Mouse (Mus musculus) small intestine, adult 2 months (tissue): Measurements from ENCODE around the gene Morf4l1. TPM values are rescaled to one million over a fixed set of nuclear protein-coding genes. Genes with fewer than 3 reads are reported as not detected.

Source experiments
- H3K27ac ChIP-seq: fragments of 200-500 bp; 2 replicates; pipeline ENCODE4 v1.5.1; 2012; ENCODE audit warnings: low read depth, low read length, control low read depth, inconsistent platforms; ENCODE audit not compliant: insufficient read depth
- H3K27me3 ChIP-seq: fragments of 200-500 bp; 2 replicates; pipeline ENCODE4 v1.6.1; 2012; ENCODE audit warnings: mild to moderate bottlenecking, moderate library complexity, low read length, inconsistent platforms; ENCODE audit not compliant: control insufficient read depth, insufficient read depth
- H3K36me3 ChIP-seq: fragments of 200-500 bp; 2 replicates; pipeline ENCODE4 v1.6.1; 2012; ENCODE audit warnings: mild to moderate bottlenecking, low read length, control low read depth, inconsistent platforms; ENCODE audit not compliant: control insufficient read depth, insufficient read depth
- H3K4me1 ChIP-seq: fragments of 200-500 bp; 2 replicates; pipeline ENCODE4 v1.6.1; 2012; ENCODE audit warnings: low read length, inconsistent platforms, mixed read lengths; ENCODE audit not compliant: control insufficient read depth, insufficient read depth, insufficient read length
- H3K4me3 ChIP-seq: fragments of 200-500 bp; 2 replicates; pipeline ENCODE4 v1.5.1; 2012; ENCODE audit warnings: low read depth, mild to moderate bottlenecking, control low read depth, inconsistent platforms, low read length, moderate library complexity
- CTCF ChIP-seq: fragments of 200-500 bp; IDR thresholded peaks from 2 replicates; pipeline ENCODE4 v1.5.1; 2012; ENCODE audit warnings: low read depth, mild to moderate bottlenecking, control low read depth, inconsistent platforms, low read length, moderate library complexity, mixed read lengths; ENCODE audit not compliant: insufficient replicate concordance, insufficient read length; ENCODE audit errors: extremely low read depth
- POLR2A ChIP-seq: fragments of 200-500 bp; IDR thresholded peaks from 2 replicates; pipeline ENCODE4 v1.6.1; 2012; ENCODE audit warnings: low read depth, mild to moderate bottlenecking, control low read depth, inconsistent platforms, low read length, moderate library complexity
- WGBS: fragments of 180-500 bp; shearing (Covaris S2); methylation state at CpG from one replicate; pipeline ENCODE4 v1.1.7; 2018; 5-methylcytosine and 5-hydroxymethylcytosine counted together
- polyA plus RNA-seq: library from polyadenylated mRNA; depleted of rRNA; stranded (reverse); fragments of >200 nt; gene quantifications from 2 replicates; pipeline ENCODE4 v1.2.3, GENCODE M21; 2012

The Morf4l1 gene
- polyA plus RNA-seq, 1 experiment: 21.0 TPM

DNA sequence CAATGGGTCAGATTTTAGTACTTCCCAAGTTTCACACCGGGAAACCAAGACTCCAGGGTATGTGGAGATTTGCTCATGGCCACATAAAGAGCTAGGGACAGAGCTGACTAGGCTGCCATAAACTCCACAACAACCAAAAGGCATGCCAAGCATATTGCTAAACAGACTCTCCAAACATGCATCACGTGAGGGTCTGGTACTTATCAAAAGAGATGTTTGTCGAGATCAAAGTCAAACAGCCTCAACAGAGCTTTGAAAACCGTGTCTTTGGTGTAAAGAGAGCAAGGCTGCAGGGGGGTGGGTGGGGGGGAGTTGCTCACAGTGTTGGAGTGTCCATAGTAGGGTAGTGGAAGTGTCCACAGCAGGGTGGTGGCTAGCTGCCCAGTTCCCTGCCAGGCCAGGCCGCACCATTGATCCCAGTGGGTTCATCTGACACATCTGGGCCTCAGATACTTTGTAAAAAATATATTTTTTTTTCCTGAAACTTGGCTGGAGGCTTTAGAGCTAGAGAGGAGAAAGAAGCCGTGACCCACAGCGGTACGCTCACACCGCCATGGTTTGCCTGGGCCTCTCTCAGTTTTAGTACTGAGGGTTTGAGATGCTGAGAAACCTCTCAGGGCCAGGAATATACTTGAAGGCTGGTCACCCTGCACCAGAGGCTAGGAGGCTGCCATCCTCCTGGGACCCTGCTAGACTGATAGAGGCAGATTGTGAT, 21.5 kb upstream of the Morf4l1 start:
- Histone ChIP-seq H3K4me1 (no peaks in the 10 kb centered on the region), H3K27me3 (no peaks in the 10 kb centered on the region), H3K27ac (no peak overlapping the region), H3K36me3 (no peaks in the 10 kb centered on the region), H3K4me3 (no peak overlapping the region)
- 59% methylated on average over 9 of the region's 9 CpGs for WGBS
- TF ChIP-seq CTCF (no peak), POLR2A (no peak)

GRCm38 (mm10) chr9:90135466-90135865, 20.9 kb upstream of the Morf4l1 start:
- Histone ChIP-seq H3K36me3 (no peaks in the 10 kb centered on the region), H3K27me3 (no peaks in the 10 kb centered on the region), H3K27ac (no peak overlapping the region), H3K4me3 (no peak overlapping the region), H3K4me1 (no peaks in the 10 kb centered on the region)
- WGBS: 78% methylated on average over 8 of the region's 8 CpGs
- TF ChIP-seq CTCF (peak; percentile 14; the same call in 1 of the 2 replicates), POLR2A (no peak)

- Histone ChIP-seq H3K27me3 (no peaks in the 10 kb centered on the region), H3K4me3 (no peak overlapping the region), H3K4me1 (no peaks in the 10 kb centered on the region), H3K36me3 (no peaks in the 10 kb centered on the region), H3K27ac (no peak overlapping the region)
- TF ChIP-seq POLR2A (no peak), CTCF (no peak)
- WGBS: 51% methylated on average over 7 of the region's 7 CpGs
Measured at GRCm38 (mm10) chr9:90133562-90134355, 19.2 kb upstream of the Morf4l1 start.

DNA sequence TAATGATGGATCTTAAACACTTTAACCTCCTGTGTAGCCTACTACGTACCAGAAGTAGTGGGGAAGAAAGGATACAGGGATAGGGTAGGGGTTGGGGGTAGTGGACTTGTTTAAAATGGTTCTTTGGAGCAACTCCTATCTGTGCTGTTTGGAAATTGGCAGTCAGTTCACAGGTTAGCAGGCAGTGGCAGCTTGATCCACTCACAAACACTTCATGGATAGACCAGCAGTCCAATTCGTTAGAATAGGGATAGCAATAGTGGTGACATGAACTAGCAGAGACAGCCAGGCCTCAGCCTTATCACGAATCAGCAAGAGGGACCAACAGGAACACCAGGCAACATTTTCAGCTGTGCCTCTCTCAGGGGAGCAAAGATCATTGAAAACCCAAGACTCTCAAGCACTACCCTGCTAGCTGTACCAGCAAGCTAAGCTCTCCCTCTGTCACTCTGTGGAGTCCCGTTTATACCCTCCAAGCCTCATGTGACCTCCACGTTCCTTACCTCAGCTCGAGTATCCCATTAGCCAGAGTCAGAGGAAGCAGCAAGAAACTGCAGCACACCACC, 14.1 kb upstream of the Morf4l1 start:
- 81% methylated on average over 6 of the region's 6 CpGs for WGBS
- H3K27me3 ChIP-seq: no peaks in the 10 kb centered on the region

GRCm38 (mm10) chr9:90127146-90127545, 12.6 kb upstream of the Morf4l1 start:
- no peaks in the 10 kb centered on the region for H3K36me3 ChIP-seq
- peaks cover 2% of the 10 kb centered on the region; the same call in 1 of the 2 replicates for H3K4me1 ChIP-seq
- no peak for TF ChIP-seq POLR2A
- 72% methylated on average over 6 of the region's 6 CpGs for WGBS
- H3K4me3 ChIP-seq: no peak overlapping the region
- no peaks in the 10 kb centered on the region for H3K27me3 ChIP-seq
- H3K27ac ChIP-seq: no peak overlapping the region

More for the DNA sequence above, 14.1 kb upstream of the Morf4l1 start:
- H3K4me3 ChIP-seq: no peak overlapping the region
- no peak overlapping the region for H3K27ac ChIP-seq
- TF ChIP-seq CTCF: no peak
- no peak for TF ChIP-seq POLR2A
- H3K4me1 ChIP-seq: peaks cover 2% of the 10 kb centered on the region; the same call in 1 of the 2 replicates
- H3K36me3 ChIP-seq: no peaks in the 10 kb centered on the region

DNA sequence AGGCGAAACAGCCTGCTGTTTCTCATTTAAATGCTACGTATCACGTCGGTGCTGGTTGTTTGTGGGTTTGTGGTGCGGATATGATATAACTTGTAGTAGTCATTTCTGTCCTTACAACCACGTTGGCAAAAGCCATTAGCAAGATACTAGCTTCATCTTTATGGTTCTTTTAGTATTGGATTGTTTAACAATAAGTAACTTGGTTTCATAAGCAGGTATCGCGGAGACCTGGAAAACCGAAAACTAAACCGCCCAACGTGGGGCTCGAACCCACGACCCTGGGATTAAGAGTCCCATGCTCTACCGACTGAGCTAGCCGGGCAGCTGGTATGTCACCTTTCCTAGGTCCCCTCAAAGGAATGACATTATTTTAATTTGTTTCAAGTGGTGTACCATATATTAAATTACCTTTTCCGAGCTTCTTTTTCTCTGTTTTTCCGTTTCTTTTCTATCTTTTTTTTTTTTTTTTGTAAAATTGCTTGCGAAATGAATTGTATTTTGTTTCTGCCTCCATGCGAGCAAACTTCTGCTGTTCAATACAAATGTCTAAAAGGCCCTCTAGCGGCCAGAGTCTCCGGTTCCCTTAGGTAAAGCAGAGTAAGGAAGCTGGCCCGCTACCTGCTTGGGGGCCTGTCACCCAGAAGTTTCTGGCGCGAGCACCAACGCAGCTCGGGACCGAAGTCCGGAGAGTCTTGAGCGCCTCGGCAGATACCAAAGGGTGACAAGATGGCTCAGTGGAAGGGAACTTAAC, 11.9 kb upstream of the Morf4l1 start:
- H3K27ac ChIP-seq: no peak overlapping the region
- H3K4me3 ChIP-seq: peak overlapping the region; percentile 38; the same call in 1 of the 2 replicates
- TF ChIP-seq CTCF (peak; percentile 60; the same call in 1 of the 2 replicates), POLR2A (no peak)
- 2% methylated on average over 30 of the region's 30 CpGs for WGBS
- no peaks in the 10 kb centered on the region for H3K27me3 ChIP-seq
- no peaks in the 10 kb centered on the region for H3K36me3 ChIP-seq
- peaks cover 2% of the 10 kb centered on the region; the same call in 1 of the 2 replicates for H3K4me1 ChIP-seq
